Mouse (Mus musculus) thymus, postnatal 10 days (tissue): ENCODE data around the gene 4930516K23Rik.

Source experiments
- DNase-seq, 2 experiments: peaks; one replicate each; pipeline ENCODE4 v3.0.0; 2021; ENCODE audit warnings: low spot score in 2 of 2

4930516K23Rik gene

GRCm38 (mm10) chr7:104061345-104061744 lies at the start of gene 4930516K23Rik:
TSS of gene 4930516K23Rik (minus strand) at chr7:104061445.
- DNase-seq = no peak

GRCm38 (mm10) chr7:104104757-104104972 lies 43.4 kb upstream of the 4930516K23Rik start, which contains the start of gene Olfr646:
TSS of gene Olfr646 (plus strand) at chr7:104104873.
- DNase-seq = no peak

DNA sequence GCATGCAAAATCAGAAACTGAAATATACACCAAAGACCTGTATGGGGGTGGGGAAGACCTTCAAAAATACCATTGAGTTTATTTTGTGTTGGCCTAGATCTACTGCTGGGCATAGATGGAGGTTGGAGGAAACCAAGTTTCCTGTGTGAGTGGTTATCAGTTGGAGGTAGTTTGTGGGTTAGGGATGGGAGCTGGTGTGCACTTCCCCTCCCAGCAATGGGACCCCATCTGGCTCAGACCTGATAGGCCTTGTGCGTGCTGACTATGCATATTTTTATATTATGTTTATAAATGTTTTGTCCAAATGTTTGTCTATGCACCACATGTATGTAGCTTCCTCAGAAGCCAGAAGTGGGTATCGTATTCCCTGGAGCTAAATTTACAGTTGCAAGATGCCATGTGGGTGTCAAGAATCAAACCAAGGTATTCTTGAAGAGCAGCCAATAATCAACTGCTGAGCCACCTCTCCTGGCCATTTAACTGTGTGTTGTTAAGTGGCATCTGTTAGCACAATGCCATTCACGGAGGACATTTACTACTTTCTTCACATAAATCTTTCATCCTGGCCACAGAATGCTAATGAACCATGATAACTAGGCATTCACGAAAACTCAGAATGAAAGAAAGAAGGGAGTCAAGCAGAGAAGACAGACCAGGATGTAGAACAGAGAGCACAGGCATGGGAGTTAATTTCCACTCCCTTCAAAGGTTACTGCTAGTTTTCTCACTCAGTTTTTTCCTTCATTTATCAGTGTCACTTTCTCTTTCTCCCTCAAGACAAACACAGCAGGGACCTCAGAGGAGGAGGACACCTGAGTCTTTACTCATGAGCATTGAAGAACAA lies 42.9 kb upstream of the 4930516K23Rik start:
- DNase-seq = no peak

DNA sequence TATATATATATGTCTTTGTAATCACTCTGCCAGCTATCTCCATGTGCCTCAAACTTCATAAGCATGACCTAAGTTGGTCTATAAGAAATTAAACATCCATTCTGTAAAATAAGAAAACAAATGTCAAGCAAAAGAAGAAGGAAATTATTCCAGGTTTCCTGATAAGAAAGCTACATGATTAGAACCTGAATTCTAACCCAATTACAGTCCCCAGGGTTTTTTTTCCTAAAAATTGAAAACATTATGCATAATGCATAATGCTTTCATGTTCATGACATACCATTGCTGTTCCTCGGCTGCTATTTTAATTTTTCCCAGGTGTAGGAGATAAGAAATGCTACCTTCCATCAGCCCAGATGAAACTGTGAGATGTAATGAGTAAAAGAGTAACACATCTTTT lies 24.1 kb upstream of the 4930516K23Rik start, which contains the start of gene Olfr645:
Gene Olfr645, minus strand, starts transcription at position 101 of the 400 bp plus-strand sequence.
- DNase-seq = no peak

DNA sequence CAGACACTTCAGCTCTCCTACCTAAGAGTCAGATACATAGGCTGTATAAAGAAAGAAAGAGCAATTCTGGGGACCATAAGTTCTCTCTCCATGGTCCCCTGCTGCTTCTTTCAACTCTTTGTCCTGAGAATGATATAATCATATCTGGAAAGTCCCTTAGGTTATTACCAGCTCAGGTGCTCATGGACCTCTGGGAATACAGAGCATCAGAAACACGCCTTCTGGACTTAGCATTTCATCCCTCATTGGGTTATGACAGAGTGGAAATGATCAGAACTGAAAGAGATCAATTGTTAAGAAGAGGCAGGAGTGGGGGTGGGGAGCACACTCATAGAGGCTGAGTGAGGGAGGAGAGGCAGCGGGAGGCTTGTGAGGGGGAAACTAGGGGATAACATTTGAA lies 10.5 kb upstream of the 4930516K23Rik start, which contains the start of gene Olfr644:
Gene Olfr644, minus strand, starts transcription at position 101 of the 400 bp plus-strand sequence.
- DNase-seq = no peak

DNA sequence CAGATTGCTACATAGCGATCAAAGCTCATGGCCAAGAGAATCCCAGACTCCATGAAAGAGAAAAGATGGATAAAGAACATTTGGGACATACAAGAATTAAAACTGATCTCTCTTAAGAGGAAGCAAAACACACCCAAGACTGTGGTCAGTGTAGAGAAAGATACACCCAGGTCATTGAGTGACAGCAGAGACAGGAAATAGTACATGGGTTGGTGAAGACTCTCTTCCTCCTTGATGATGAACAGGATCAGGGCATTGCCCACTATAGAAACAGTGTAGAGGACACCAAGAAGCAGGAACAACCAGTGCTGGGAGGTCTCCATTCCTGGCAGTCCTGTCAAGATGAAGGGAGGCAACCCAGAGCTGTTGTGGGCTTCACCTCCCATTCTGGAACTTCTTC lies 2.0 kb downstream of the 4930516K23Rik start:
- DNase-seq = no peak

DNA sequence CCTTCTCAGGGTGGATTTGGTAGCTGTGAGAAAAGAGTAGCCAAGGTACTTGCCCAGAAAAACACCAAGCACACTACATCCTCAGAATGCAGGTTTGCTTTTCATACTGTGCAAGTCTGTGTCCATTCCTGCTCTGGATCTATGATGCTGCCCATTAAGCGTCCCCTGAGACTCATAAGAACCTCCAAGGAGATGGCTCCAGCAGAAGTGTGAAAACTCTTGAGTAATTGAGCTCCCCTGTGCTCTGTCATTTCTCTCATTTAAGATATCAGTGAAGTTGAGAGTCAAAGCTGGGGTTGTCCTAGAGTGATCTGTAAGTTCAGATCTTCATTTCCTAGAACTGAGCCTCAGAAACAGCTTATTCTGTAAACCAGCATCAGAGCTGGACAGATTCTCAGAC lies 8.7 kb downstream of the 4930516K23Rik start, which contains the start of gene Olfr642:
Gene Olfr642, minus strand, starts transcription at position 101 of the 400 bp plus-strand sequence.
- no peak for DNase-seq

DNA sequence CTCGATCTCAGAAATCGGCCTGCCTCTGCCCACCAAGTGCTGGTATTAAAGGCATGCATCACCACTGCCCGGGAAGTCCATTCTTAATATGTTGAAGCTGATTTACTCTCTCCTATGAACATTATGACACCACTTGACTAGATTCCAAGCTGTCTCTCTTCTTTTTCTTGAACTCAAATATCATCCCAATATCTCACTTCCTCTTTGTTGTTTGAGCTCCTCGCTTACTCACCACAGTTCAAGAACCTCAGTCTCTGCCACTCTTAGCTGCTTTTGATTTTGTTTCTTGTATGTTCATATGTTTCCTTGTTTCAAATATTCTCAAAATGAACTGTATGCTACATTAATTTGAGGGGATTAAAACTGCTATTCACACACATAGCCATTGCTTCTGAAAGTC lies 10.5 kb downstream of the 4930516K23Rik start:
- no peak for DNase-seq

- no peak for DNase-seq
Measured at GRCm38 (mm10) chr7:104035145-104035544, 26.1 kb downstream of the 4930516K23Rik start, which contains the start of gene Olfr641. TSS of gene Olfr641 (plus strand) at chr7:104035445.

GRCm38 (mm10) chr7:104026978-104027377 lies 34.3 kb downstream of the 4930516K23Rik start:
- DNase-seq = no peak

GRCm38 (mm10) chr7:104025473-104025872 lies 35.8 kb downstream of the 4930516K23Rik start, which contains the start of gene Olfr640:
TSS of gene Olfr640 (minus strand) at chr7:104025573.
- no peak for DNase-seq

GRCm38 (mm10) chr7:104021651-104022050 lies 39.6 kb downstream of the 4930516K23Rik start:
- no peak for DNase-seq

DNA sequence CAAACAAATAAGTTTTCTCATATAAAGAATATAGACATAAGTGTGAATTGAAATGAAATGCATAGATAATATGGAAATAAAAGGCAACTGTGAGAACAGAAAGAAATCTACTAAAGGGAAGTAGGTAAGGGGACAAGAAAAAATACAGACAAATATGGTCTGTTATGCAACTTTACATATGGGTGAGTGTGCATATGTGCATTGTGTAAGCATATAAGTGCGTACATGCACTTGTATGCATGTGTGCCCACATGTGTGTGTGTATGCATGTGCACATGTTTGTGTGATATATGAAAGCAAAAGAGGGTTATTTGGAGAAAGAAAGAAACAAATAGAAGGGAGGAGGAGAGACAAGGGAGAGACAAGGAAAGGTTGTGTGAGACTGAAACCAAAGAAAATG lies 42.3 kb downstream of the 4930516K23Rik start:
- DNase-seq = no peak

DNA sequence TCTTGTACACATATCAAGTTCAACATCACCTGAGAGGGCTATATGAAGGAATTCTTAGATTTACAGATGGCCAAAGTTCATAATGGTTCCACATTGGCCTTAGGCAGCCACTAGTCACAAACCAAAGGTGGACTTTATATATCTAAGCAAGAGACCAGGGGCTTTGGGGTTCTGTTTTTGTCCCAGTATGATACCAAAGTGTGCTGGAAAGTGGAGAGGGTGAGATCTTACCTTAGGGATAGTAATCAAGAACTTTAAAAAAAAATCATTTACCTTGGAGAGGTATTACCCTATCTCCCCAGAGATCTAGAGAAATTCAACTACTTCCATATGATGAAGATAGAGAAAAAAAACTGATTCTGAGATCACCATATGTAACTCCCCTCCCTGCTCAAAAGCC lies 44.0 kb downstream of the 4930516K23Rik start, which contains the start of gene Olfr639:
Gene Olfr639, minus strand, starts transcription at position 101 of the 400 bp plus-strand sequence.
- DNase-seq = no peak
